Mouse (Mus musculus): ENCODE data around the gene Dbnl. TPM values are rescaled to one million over a fixed set of nuclear protein-coding genes. Genes with fewer than 3 reads are reported as not detected.

Gene Dbnl
- polyA plus RNA-seq (2012; rRNA removed; ENCODE audit: low replicate concordance): 65.9 and 98.5 TPM in 2 replicates

GRCm38 (mm10) chr11:5788056-5789014 lies at the start of gene Dbnl:
TSS of gene Dbnl (plus strand) at chr11:5788488.

GRCm38 (mm10) chr11:5761820-5762632 lies 26.3 kb upstream of the Dbnl start, which contains the start of gene Urgcp:
TSS of gene Urgcp (minus strand) at chr11:5762376.

GRCm38 (mm10) chr11:5803551-5803981 lies 15.3 kb downstream of the Dbnl start, which contains the start of gene Pgam2:
TSS of gene Pgam2 (minus strand) at chr11:5803733.

GRCm38 (mm10) chr11:5837251-5838246 lies 49.3 kb downstream of the Dbnl start, which contains the start of gene Polm:
TSS of gene Polm (minus strand) at chr11:5838016.

Other genes starting within 250 kb of the Dbnl start
- 1.8 and 5.1 TPM in 2 replicates for gene Ccdc117, start 246.3 kb upstream of the Dbnl start, polyA plus RNA-seq (2012; rRNA removed; ENCODE audit: low replicate concordance)
- gene Ankrd36, start 218.8 kb upstream of the Dbnl start, polyA plus RNA-seq (2012; rRNA removed; ENCODE audit: low replicate concordance): not detected in 2 replicates
- gene Mrps24, start 72.8 kb upstream of the Dbnl start, polyA plus RNA-seq (2012; rRNA removed; ENCODE audit: low replicate concordance): 460 and 567 TPM in 2 replicates
- gene Urgcp, start 26.1 kb upstream of the Dbnl start, polyA plus RNA-seq (2012; rRNA removed; ENCODE audit: low replicate concordance): 23.3 and 38.3 TPM in 2 replicates
- gene Pgam2, start 15.2 kb downstream of the Dbnl start, polyA plus RNA-seq (2012; rRNA removed; ENCODE audit: low replicate concordance): 0.31 TPM in 1 of 2 replicates, not detected in the other
- gene Polm, start 49.5 kb downstream of the Dbnl start, polyA plus RNA-seq (2012; rRNA removed; ENCODE audit: low replicate concordance): 32.6 and 45.4 TPM in 2 replicates
- gene Aebp1, start 73.5 kb downstream of the Dbnl start, polyA plus RNA-seq (2012; rRNA removed; ENCODE audit: low replicate concordance): 14.3 and 15.2 TPM in 2 replicates
- gene Pold2, start 89.8 kb downstream of the Dbnl start, polyA plus RNA-seq (2012; rRNA removed; ENCODE audit: low replicate concordance): 129 and 236 TPM in 2 replicates
- gene Myl7, start 110.3 kb downstream of the Dbnl start, polyA plus RNA-seq (2012; rRNA removed; ENCODE audit: low replicate concordance): 3.5 and 11.4 TPM in 2 replicates
- 0.26 and 0.65 TPM in 2 replicates for gene Gck, start 161.6 kb downstream of the Dbnl start, polyA plus RNA-seq (2012; rRNA removed; ENCODE audit: low replicate concordance)
- gene Ykt6, start 167.2 kb downstream of the Dbnl start, polyA plus RNA-seq (2012; rRNA removed; ENCODE audit: low replicate concordance): 41.6 and 81.0 TPM in 2 replicates